Mouse (Mus musculus) G1E (cell line): Measurements from ENCODE around the gene Ecpas. TPM values are rescaled to one million over a fixed set of nuclear protein-coding genes. Genes with fewer than 3 reads are reported as not detected.

Experiments
- ATAC-seq: 2 replicates; pipeline ENCODE4 v1.8.0; 2016; ENCODE audit warnings: mild to moderate bottlenecking; ENCODE audit not compliant: insufficient number of reproducible peaks, poor library complexity, low FRiP score, severe bottlenecking; ENCODE audit errors: extremely low read depth
- DNase-seq: peaks from one replicate; pipeline ENCODE4 v3.0.0; 2012; ENCODE audit warnings: low spot score
- H3K27me3 ChIP-seq: 2 replicates; pipeline ENCODE4 v1.6.1; 2012; ENCODE audit warnings: mild to moderate bottlenecking, low read length, inconsistent platforms; ENCODE audit not compliant: insufficient read depth
- H3K36me3 ChIP-seq: replicated peaks from 2 replicates; pipeline ENCODE3; 2012; ENCODE audit warnings: mild to moderate bottlenecking, inconsistent platforms
- H3K4me1 ChIP-seq: 2 replicates; pipeline ENCODE4 v1.6.1; 2012; ENCODE audit warnings: low read depth, low read length, inconsistent platforms, mixed read lengths; ENCODE audit not compliant: insufficient read depth
- H3K4me3 ChIP-seq: 2 replicates; pipeline ENCODE4 v1.5.1; 2012; ENCODE audit warnings: low read depth, mild to moderate bottlenecking, inconsistent platforms, low read length, moderate library complexity, mixed read lengths
- H3K9me3 ChIP-seq: replicated peaks from 2 replicates; pipeline ENCODE4 v1.6.1; 2012; ENCODE audit warnings: inconsistent platforms
- CTCF ChIP-seq: IDR thresholded peaks from 2 replicates; pipeline ENCODE4 v1.5.1; 2012; ENCODE audit warnings: low read depth, low read length, inconsistent platforms, mixed read lengths
- GATA1 ChIP-seq: IDR thresholded peaks from 2 replicates; pipeline ENCODE4 v1.6.1; 2012; ENCODE audit warnings: borderline replicate concordance, low read length, inconsistent platforms, mixed read lengths
- GATA2 ChIP-seq: IDR thresholded peaks from 2 replicates; pipeline ENCODE4 v1.6.1; 2012; ENCODE audit warnings: low read depth, low read length, inconsistent platforms, borderline replicate concordance
- POLR2AphosphoS5 ChIP-seq: IDR thresholded peaks from 2 replicates; pipeline ENCODE4 v1.6.1; 2012; ENCODE audit warnings: low read depth, low read length, inconsistent platforms; ENCODE audit not compliant: insufficient replicate concordance
- TAL1 ChIP-seq: conservative IDR thresholded peaks from 2 replicates; pipeline ENCODE4 v1.6.1; 2012; ENCODE audit warnings: low read depth, low read length, inconsistent platforms, mixed read lengths
- polyA plus RNA-seq: library from polyadenylated mRNA; stranded (reverse); fragments of >175 nt; gene quantifications from 2 replicates; pipeline ENCODE4 v1.2.3, GENCODE M21; 2012
- total RNA-seq, 2 experiments: library from RNA; stranded (forward) in 1 of 2; stranded (reverse) in 1 of 2; fragments of 200-1000 nt in 1 of 2; fragments of >200 nt in 1 of 2; fragmentation: Nextera tagmentation in 1 of 2; gene quantifications; 2 replicates each; pipeline ENCODE4 v1.2.3; 2014 to 2017

The Ecpas gene
- total RNA-seq (2014; fragmentation: Nextera tagmentation) (243 and 278 TPM in 2 replicates), total RNA-seq (2017) (91.0 and 92.5 TPM in 2 replicates), polyA plus RNA-seq (27.1 and 28.7 TPM in 2 replicates)

- H3K9me3 ChIP-seq: no peaks in the 10 kb centered on the region
- H3K27me3 ChIP-seq: peaks cover 6% of the 10 kb centered on the region
- peak; percentile 56 for ATAC-seq
- peaks cover 6% of the 10 kb centered on the region for H3K36me3 ChIP-seq
- DNase-seq: peak; percentile 73
- peaks cover 41% of the 10 kb centered on the region for H3K4me1 ChIP-seq
- peak within 1 kb of the TSS; percentile 94 for H3K4me3 ChIP-seq
- no peak for TF ChIP-seq GATA1
- no peak for TF ChIP-seq CTCF
- no peak for TF ChIP-seq POLR2AphosphoS5
- no peak for TF ChIP-seq TAL1
- no peak for TF ChIP-seq GATA2
Observed at GRCm38 (mm10) chr4:58912629-58913335, at the start of gene Ecpas. TSS of gene Ecpas (minus strand) at chr4:58912749.

GRCm38 (mm10) chr4:58961719-58962118, 49.2 kb upstream of the Ecpas start:
- Histone ChIP-seq H3K4me1 (no peaks in the 10 kb centered on the region), H3K36me3 (no peaks in the 10 kb centered on the region), H3K4me3 (no peak overlapping the region), H3K9me3 (no peaks in the 10 kb centered on the region), H3K27me3 (peaks cover 33% of the 10 kb centered on the region)
- DNase-seq (no peak), ATAC-seq (no peak)
- TF ChIP-seq TAL1 (no peak), CTCF (no peak), GATA2 (no peak), GATA1 (no peak), POLR2AphosphoS5 (no peak)

GRCm38 (mm10) chr4:58952630-58953029, 40.1 kb upstream of the Ecpas start:
- TF ChIP-seq POLR2AphosphoS5 (no peak), TAL1 (no peak), GATA1 (no peak), CTCF (no peak), GATA2 (no peak)
- H3K36me3 ChIP-seq: no peaks in the 10 kb centered on the region
- ATAC-seq: no peak
- H3K4me3 ChIP-seq: no peak overlapping the region
- H3K9me3 ChIP-seq: no peaks in the 10 kb centered on the region
- no peaks in the 10 kb centered on the region for H3K4me1 ChIP-seq
- H3K27me3 ChIP-seq: peaks cover 17% of the 10 kb centered on the region
- no peak for DNase-seq

GRCm38 (mm10) chr4:58948391-58948790, 35.8 kb upstream of the Ecpas start:
- Histone ChIP-seq H3K27me3 (peaks cover 35% of the 10 kb centered on the region), H3K4me3 (no peak overlapping the region), H3K4me1 (no peaks in the 10 kb centered on the region), H3K9me3 (no peaks in the 10 kb centered on the region), H3K36me3 (no peaks in the 10 kb centered on the region)
- TF ChIP-seq TAL1: no peak
- TF ChIP-seq GATA2: no peak
- no peak for TF ChIP-seq CTCF
- no peak for TF ChIP-seq POLR2AphosphoS5
- no peak for TF ChIP-seq GATA1
- no peak for ATAC-seq
- no peak for DNase-seq

GRCm38 (mm10) chr4:58944695-58945094, 32.1 kb upstream of the Ecpas start:
- no peaks in the 10 kb centered on the region; the same call in 1 of the 2 replicates for H3K4me1 ChIP-seq
- peaks cover 47% of the 10 kb centered on the region for H3K27me3 ChIP-seq
- no peak overlapping the region for H3K4me3 ChIP-seq
- H3K36me3 ChIP-seq: no peaks in the 10 kb centered on the region
- no peaks in the 10 kb centered on the region for H3K9me3 ChIP-seq
- ATAC-seq (no peak), DNase-seq (no peak)
- no peak for TF ChIP-seq GATA2
- TF ChIP-seq TAL1: no peak
- TF ChIP-seq CTCF: no peak
- no peak for TF ChIP-seq POLR2AphosphoS5
- TF ChIP-seq GATA1: no peak

GRCm38 (mm10) chr4:58944206-58944553, 31.6 kb upstream of the Ecpas start:
- H3K4me1 ChIP-seq: no peaks in the 10 kb centered on the region; the same call in 1 of the 2 replicates
- ATAC-seq: no peak
- no peaks in the 10 kb centered on the region for H3K36me3 ChIP-seq
- H3K4me3 ChIP-seq: no peak overlapping the region
- H3K27me3 ChIP-seq: peaks cover 51% of the 10 kb centered on the region
- DNase-seq: no peak
- TF ChIP-seq GATA1 (no peak), POLR2AphosphoS5 (no peak), GATA2 (no peak), CTCF (no peak), TAL1 (no peak)
- H3K9me3 ChIP-seq: no peaks in the 10 kb centered on the region
